Mouse (Mus musculus) erythroblast, adult 5-6 weeks (primary cell): Measurements from ENCODE around the gene Nlrp10. TPM values are rescaled to one million over a fixed set of nuclear protein-coding genes. Genes with fewer than 3 reads are reported as not detected.

ENCODE experiments used
- ATAC-seq: replicated peaks from 2 replicates; pipeline ENCODE4 v1.8.0; 2016; ENCODE audit warnings: moderate number of reproducible peaks, mild to moderate bottlenecking, moderate TSS enrichment, inconsistent platforms; ENCODE audit not compliant: poor library complexity, low FRiP score, severe bottlenecking
- total RNA-seq, 2 experiments: library from RNA; stranded (forward) in 1 of 2; stranded (reverse) in 1 of 2; fragments of 150-400 nt in 1 of 2; fragments of 200-764, 138-1000 nt in 1 of 2; gene quantifications; 2 replicates each; pipeline versions ENCODE4 v1.2.3 to v1.2.4; 2015 to 2017; ENCODE audit warnings: low replicate concordance in 2 of 2

Nlrp10 gene
- total RNA-seq, 2 experiments from 2014 or later: not detected

DNA sequence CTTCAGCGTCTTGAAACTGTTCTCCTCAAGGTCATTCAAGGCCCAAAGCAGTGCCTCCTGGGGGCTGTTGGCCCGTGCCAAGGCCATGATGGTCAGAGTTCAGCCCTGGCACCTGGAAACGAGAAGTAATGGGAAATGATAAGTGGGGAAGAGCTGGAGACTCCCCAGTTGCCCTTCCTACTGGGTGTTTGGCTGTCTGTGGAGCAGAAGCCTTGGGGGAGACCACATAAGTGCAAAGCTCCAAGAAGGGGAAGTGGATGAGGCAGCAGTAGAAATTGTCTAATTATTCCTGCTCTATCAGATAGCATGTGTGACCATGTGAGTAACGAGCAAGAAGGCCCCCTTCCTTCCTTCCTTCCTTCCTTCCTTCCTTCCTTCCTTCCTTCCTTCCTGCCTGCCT, 2.9 kb downstream of the Nlrp10 start:
- no peak for ATAC-seq

DNA sequence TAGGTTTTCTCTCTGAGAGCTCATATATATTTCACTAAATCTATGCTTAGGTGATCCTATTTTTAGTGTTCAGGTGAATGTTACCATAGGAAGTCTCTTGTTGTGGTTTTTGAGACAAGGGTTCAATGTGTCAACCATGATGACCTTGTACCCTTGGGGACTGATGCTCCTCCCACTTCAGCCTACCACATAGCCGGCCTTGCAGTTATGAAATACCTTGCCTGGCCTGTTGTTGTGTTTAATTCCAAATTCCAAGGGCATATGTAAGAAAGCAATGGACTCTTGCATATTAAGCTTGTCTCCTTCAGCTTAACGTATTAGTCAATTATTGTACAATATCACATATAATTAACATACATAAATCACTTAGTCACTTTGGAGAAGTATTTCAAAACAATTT, 26.0 kb downstream of the Nlrp10 start:
- ATAC-seq: no peak

- no peak for ATAC-seq
These were observed 35.7 kb downstream of the Nlrp10 start, which contains the start of gene Olfr519 for GRCm38 (mm10) chr7:108894320-108894719. Gene Olfr519, minus strand, starts transcription at chr7:108894420.

DNA sequence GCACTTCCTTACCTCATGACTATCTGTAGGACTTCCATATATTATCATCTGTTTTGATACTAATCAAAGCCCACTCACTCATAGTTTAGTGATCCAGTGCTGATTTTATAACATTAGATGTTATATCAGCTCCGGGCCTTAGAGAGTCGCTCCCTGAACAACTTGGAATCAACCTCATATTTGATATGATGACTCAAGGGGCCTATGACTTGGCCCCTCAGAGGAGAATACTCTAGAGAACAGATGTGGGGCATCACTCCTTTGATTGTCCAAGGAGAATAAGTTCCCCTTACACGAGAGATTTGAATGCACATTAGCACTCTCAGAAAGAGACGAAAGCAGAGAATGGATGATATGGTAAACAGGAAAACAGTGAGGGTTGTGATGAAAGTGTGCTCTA, 45.1 kb downstream of the Nlrp10 start, which contains the start of gene Olfr518:
TSS of gene Olfr518 (minus strand) at position 101 of the 400 bp plus-strand sequence.
- ATAC-seq: no peak

- no peak for ATAC-seq
These were observed 57.7 kb downstream of the Nlrp10 start, which contains the start of gene Olfr517 for GRCm38 (mm10) chr7:108872279-108872678. Gene Olfr517, minus strand, starts transcription at chr7:108872379.

Other genes starting within 250 kb of the Nlrp10 start
- gene Olfr512, start 216.9 kb downstream of the Nlrp10 start, total RNA-seq (2015; ENCODE audit: low replicate concordance): not detected in 2 replicates
- not detected in 2 replicates for gene Olfr512, start 216.9 kb downstream of the Nlrp10 start, total RNA-seq (2017; ENCODE audit: low replicate concordance)
- not detected in 2 replicates for gene Olfr513, start 179.2 kb downstream of the Nlrp10 start, total RNA-seq (2015; ENCODE audit: low replicate concordance)
- not detected in 2 replicates for gene Olfr513, start 179.2 kb downstream of the Nlrp10 start, total RNA-seq (2017; ENCODE audit: low replicate concordance)
- gene Olfr514, start 104.2 kb downstream of the Nlrp10 start, total RNA-seq (2015; ENCODE audit: low replicate concordance): not detected in 2 replicates
- gene Olfr514, start 104.2 kb downstream of the Nlrp10 start, total RNA-seq (2017; ENCODE audit: low replicate concordance): not detected in 2 replicates
- not detected in 2 replicates for gene Olfr516, start 79.6 kb downstream of the Nlrp10 start, total RNA-seq (2015; ENCODE audit: low replicate concordance)
- gene Olfr516, start 79.6 kb downstream of the Nlrp10 start, total RNA-seq (2017; ENCODE audit: low replicate concordance): not detected in 2 replicates
- not detected in 2 replicates for gene Olfr517, start 57.8 kb downstream of the Nlrp10 start, total RNA-seq (2015; ENCODE audit: low replicate concordance)
- not detected in 2 replicates for gene Olfr517, start 57.8 kb downstream of the Nlrp10 start, total RNA-seq (2017; ENCODE audit: low replicate concordance)
- gene Olfr518, start 45.2 kb downstream of the Nlrp10 start, total RNA-seq (2015; ENCODE audit: low replicate concordance): not detected in 2 replicates
- not detected in 2 replicates for gene Olfr518, start 45.2 kb downstream of the Nlrp10 start, total RNA-seq (2017; ENCODE audit: low replicate concordance)
- gene Olfr519, start 35.8 kb downstream of the Nlrp10 start, total RNA-seq (2015; ENCODE audit: low replicate concordance): not detected in 2 replicates
- gene Olfr519, start 35.8 kb downstream of the Nlrp10 start, total RNA-seq (2017; ENCODE audit: low replicate concordance): not detected in 2 replicates
- gene Eif3f, start 4.2 kb upstream of the Nlrp10 start, total RNA-seq (2015; ENCODE audit: low replicate concordance): 51.3 and 67.7 TPM in 2 replicates
- 19.4 and 26.1 TPM in 2 replicates for gene Eif3f, start 4.2 kb upstream of the Nlrp10 start, total RNA-seq (2017; ENCODE audit: low replicate concordance)
- not detected in 2 replicates for gene Tub, start 20.2 kb upstream of the Nlrp10 start, total RNA-seq (2015; ENCODE audit: low replicate concordance)
- gene Tub, start 20.2 kb upstream of the Nlrp10 start, total RNA-seq (2017; ENCODE audit: low replicate concordance): not detected in 2 replicates
- gene Ric3, start 153.2 kb upstream of the Nlrp10 start, total RNA-seq (2015; ENCODE audit: low replicate concordance): not detected in 2 replicates
- gene Ric3, start 153.2 kb upstream of the Nlrp10 start, total RNA-seq (2017; ENCODE audit: low replicate concordance): 0.26 TPM in 1 of 2 replicates, not detected in the other
- gene Lmo1, start 245.0 kb upstream of the Nlrp10 start, total RNA-seq (2015; ENCODE audit: low replicate concordance): 7.1 and 10.2 TPM in 2 replicates
- 1.3 TPM in 1 of 2 replicates, not detected in the other for gene Lmo1, start 245.0 kb upstream of the Nlrp10 start, total RNA-seq (2017; ENCODE audit: low replicate concordance)